Mouse (Mus musculus) common myeloid progenitor, adult 5-6 weeks (primary cell): ENCODE measurements around the gene 1700125H20Rik. TPM values are rescaled to one million over a fixed set of nuclear protein-coding genes. Genes with fewer than 3 reads are reported as not detected.

Experiments
- ATAC-seq: replicated peaks from 2 replicates; pipeline ENCODE4 v1.8.0; 2016; ENCODE audit warnings: low read depth, mild to moderate bottlenecking, moderate TSS enrichment, inconsistent platforms; ENCODE audit not compliant: poor library complexity, severe bottlenecking
- total RNA-seq: library from RNA; stranded (forward); fragments of 200-1000, 187-1606 nt; gene quantifications from 2 replicates; pipeline ENCODE4 v1.2.3, GENCODE M21; 2017

1700125H20Rik gene
- total RNA-seq, 1 experiment from 2014 or later, result not detected

- ATAC-seq, result peak; percentile 96
Measured at GRCm38 (mm10) chr11:85182617-85183283, 12.5 kb downstream of the 1700125H20Rik start.

- no peak for ATAC-seq
Measured at GRCm38 (mm10) chr11:85183284-85183779, 13.1 kb downstream of the 1700125H20Rik start.

GRCm38 (mm10) chr11:85184082-85184481 lies 13.9 kb downstream of the 1700125H20Rik start:
- ATAC-seq, result peak; percentile 59; the same call in 1 of the 2 replicates

- no peak for ATAC-seq
Measured at GRCm38 (mm10) chr11:85184839-85185238, 14.6 kb downstream of the 1700125H20Rik start.

GRCm38 (mm10) chr11:85189110-85189509 lies 18.9 kb downstream of the 1700125H20Rik start:
- no peak for ATAC-seq

GRCm38 (mm10) chr11:85190741-85191140 lies 20.5 kb downstream of the 1700125H20Rik start:
- ATAC-seq, result no peak

GRCm38 (mm10) chr11:85194206-85194605 lies 24.0 kb downstream of the 1700125H20Rik start:
- no peak for ATAC-seq

- ATAC-seq, result no peak
Measured at GRCm38 (mm10) chr11:85196046-85196445, 25.8 kb downstream of the 1700125H20Rik start.

- no peak for ATAC-seq
Measured at GRCm38 (mm10) chr11:85198906-85199305, 28.7 kb downstream of the 1700125H20Rik start.

- no peak for ATAC-seq
Measured at GRCm38 (mm10) chr11:85206231-85206630, 36.0 kb downstream of the 1700125H20Rik start.

GRCm38 (mm10) chr11:85211151-85211550 lies 40.9 kb downstream of the 1700125H20Rik start:
- ATAC-seq, result no peak

- ATAC-seq, result no peak
Measured at GRCm38 (mm10) chr11:85213215-85213614, 43.0 kb downstream of the 1700125H20Rik start.

GRCm38 (mm10) chr11:85214679-85215078 lies 44.5 kb downstream of the 1700125H20Rik start:
- no peak for ATAC-seq

GRCm38 (mm10) chr11:85219014-85219413 lies 48.8 kb downstream of the 1700125H20Rik start:
- no peak for ATAC-seq

- ATAC-seq, result no peak
Measured at GRCm38 (mm10) chr11:85222561-85222960, 52.4 kb downstream of the 1700125H20Rik start.

- ATAC-seq, result no peak
Measured at GRCm38 (mm10) chr11:85223248-85223647, 53.0 kb downstream of the 1700125H20Rik start.

Other genes with a start within 250 kb of the 1700125H20Rik start
- not detected in 2 replicates for gene Car4, start 212.6 kb upstream of the 1700125H20Rik start, total RNA-seq
- gene Usp32, start 30.2 kb upstream of the 1700125H20Rik start, total RNA-seq, result 14.9 and 26.1 TPM in 2 replicates
- gene Appbp2, start 64.7 kb downstream of the 1700125H20Rik start, total RNA-seq, result 28.9 and 39.4 TPM in 2 replicates
- 12.1 and 16.6 TPM in 2 replicates for gene Ppm1d, start 140.8 kb downstream of the 1700125H20Rik start, total RNA-seq
- 14.6 and 22.5 TPM in 2 replicates for gene Bcas3, start 182.8 kb downstream of the 1700125H20Rik start, total RNA-seq